Mouse (Mus musculus): ENCODE measurements around the gene Htr1b. TPM values are rescaled to one million over a fixed set of nuclear protein-coding genes. Genes with fewer than 3 reads are reported as not detected.

Htr1b gene
- not detected in 2 replicates for total RNA-seq (2014; fragmentation: Nextera tagmentation)
- 0.05 TPM in 1 of 2 replicates, not detected in the other for total RNA-seq (2017)
- polyA plus RNA-seq (2012): not detected in 2 replicates

DNA sequence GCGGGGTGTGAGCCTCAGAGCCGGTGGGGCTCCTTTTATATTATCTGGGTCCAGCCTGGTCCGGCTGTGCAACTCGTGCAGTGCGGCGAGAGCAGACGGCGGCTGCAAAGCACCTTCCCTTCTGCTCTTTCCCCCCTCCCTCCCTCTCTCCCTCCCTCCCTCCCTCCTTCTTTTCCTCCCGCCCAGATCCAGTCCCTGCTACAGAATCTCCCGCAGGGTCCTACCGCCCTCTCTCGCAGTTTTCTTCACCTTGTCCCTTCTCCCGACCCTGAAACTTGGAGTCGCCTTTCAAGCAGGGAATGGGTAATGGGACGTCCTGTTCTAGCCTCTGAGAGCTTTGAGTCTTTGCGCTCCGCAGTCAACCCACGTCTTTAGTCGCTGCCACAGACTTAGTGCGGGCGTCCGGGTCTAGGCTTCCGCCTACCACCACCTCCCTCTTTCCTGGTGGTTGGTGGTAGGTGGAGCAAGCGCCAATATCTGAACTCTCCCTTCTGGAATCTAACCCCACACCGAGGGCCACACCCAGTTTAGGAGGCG, at the start of gene Htr1b:
Gene Htr1b (minus strand): TSS at position 392 of the 537 bp plus-strand sequence.
- TF ChIP-seq GATA2 (IDR thresholded peaks at IDR 0.05; ENCODE audit: borderline replicate concordance, low read depth, low read length) (no peak), TAL1 (conservative IDR thresholded peaks at IDR 0.05; ENCODE audit: low read depth, low read length) (no peak), CTCF (IDR thresholded peaks at IDR 0.05; ENCODE audit: low read depth, low read length) (no peak), GATA1 (IDR thresholded peaks at IDR 0.05; ENCODE audit: borderline replicate concordance, low read length) (no peak), POLR2AphosphoS5 (IDR thresholded peaks at IDR 0.05; ENCODE audit: insufficient replicate concordance, low read depth, low read length) (no peak)
- no peak for ATAC-seq (ENCODE audit: extremely low read depth, insufficient number of reproducible peaks, low FRiP score, poor library complexity, severe bottlenecking)
- H3K27me3 ChIP-seq (ENCODE audit: insufficient read depth, low read length): peaks cover 23% of the 10 kb centered on the region
- H3K4me1 ChIP-seq (ENCODE audit: insufficient read depth, low read depth, low read length): no peaks in the 10 kb centered on the region
- no peak for DNase-seq (ENCODE audit: low spot score)
- no peak within 1 kb of the TSS for H3K4me3 ChIP-seq (ENCODE audit: low read depth, low read length)
- H3K36me3 ChIP-seq (replicated peaks): no peaks in the 10 kb centered on the region
- H3K9me3 ChIP-seq (replicated peaks): peaks cover 11% of the 10 kb centered on the region

DNA sequence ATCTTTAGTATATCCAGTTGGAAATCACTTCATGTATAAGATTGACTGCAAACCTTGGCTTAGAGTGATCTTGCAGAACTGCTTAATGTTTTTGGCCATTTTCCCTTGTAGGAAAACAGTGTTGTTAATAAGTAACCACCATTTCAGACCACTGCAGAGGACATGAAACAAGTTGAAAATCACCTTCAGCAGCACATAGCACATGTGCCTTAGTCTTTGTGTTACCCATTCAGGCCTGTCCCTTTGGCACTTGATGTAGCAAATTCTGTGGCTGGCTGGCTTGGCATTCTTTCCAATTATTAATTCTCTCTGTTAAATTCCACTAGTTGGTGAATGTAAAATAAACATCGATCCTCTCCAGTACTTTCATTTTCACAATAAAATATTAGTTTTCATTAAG, 43.1 kb upstream of the Htr1b start:
- no peak for DNase-seq (ENCODE audit: low spot score)

DNA sequence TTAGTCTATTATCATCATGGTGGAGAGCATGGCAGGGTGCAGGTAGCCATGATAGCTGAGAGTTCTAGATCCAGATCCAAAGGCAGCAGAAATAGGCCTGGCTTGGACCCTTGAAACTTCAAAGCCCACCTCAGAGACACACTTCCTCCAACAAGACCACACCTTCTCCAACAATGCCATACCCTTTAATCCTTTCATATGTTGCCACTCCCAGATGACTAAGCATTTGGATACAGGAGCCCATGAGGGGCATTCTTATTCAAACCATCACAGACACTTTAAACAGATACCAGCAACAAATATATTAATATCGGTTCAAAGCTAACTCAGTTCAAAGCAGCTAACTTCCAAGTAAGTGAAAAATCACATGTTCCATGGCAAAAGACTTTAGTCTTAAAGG, 3.9 kb upstream of the Htr1b start:
- Histone ChIP-seq H3K4me3 (ENCODE audit: low read depth, low read length) (no peak overlapping the region), H3K9me3 (replicated peaks) (0 out of 2 replicates have a peak, but pooled peaks cover 3% of the 10 kb centered on the region), H3K4me1 (ENCODE audit: insufficient read depth, low read depth, low read length) (no peaks in the 10 kb centered on the region), H3K36me3 (replicated peaks) (no peaks in the 10 kb centered on the region), H3K27me3 (ENCODE audit: insufficient read depth, low read length) (peaks cover 16% of the 10 kb centered on the region)
- DNase-seq (ENCODE audit: low spot score): no peak
- no peak for TF ChIP-seq GATA1 (IDR thresholded peaks at IDR 0.05; ENCODE audit: borderline replicate concordance, low read length)
- TF ChIP-seq POLR2AphosphoS5 (IDR thresholded peaks at IDR 0.05; ENCODE audit: insufficient replicate concordance, low read depth, low read length): no peak
- TF ChIP-seq TAL1 (conservative IDR thresholded peaks at IDR 0.05; ENCODE audit: low read depth, low read length): no peak
- no peak for TF ChIP-seq GATA2 (IDR thresholded peaks at IDR 0.05; ENCODE audit: borderline replicate concordance, low read depth, low read length)
- no peak for TF ChIP-seq CTCF (IDR thresholded peaks at IDR 0.05; ENCODE audit: low read depth, low read length)
- ATAC-seq (ENCODE audit: extremely low read depth, insufficient number of reproducible peaks, low FRiP score, poor library complexity, severe bottlenecking): no peak

More for the DNA sequence above, 43.1 kb upstream of the Htr1b start:
- H3K9me3 ChIP-seq (replicated peaks): peaks cover 4% of the 10 kb centered on the region
- ATAC-seq (ENCODE audit: extremely low read depth, insufficient number of reproducible peaks, low FRiP score, poor library complexity, severe bottlenecking): no peak
- H3K4me3 ChIP-seq (ENCODE audit: low read depth, low read length): no peak overlapping the region
- H3K4me1 ChIP-seq (ENCODE audit: insufficient read depth, low read depth, low read length): no peaks in the 10 kb centered on the region
- no peaks in the 10 kb centered on the region for H3K27me3 ChIP-seq (ENCODE audit: insufficient read depth, low read length)
- TF ChIP-seq GATA2 (IDR thresholded peaks at IDR 0.05; ENCODE audit: borderline replicate concordance, low read depth, low read length): no peak
- TF ChIP-seq TAL1 (conservative IDR thresholded peaks at IDR 0.05; ENCODE audit: low read depth, low read length): no peak
- no peak for TF ChIP-seq CTCF (IDR thresholded peaks at IDR 0.05; ENCODE audit: low read depth, low read length)
- no peak for TF ChIP-seq GATA1 (IDR thresholded peaks at IDR 0.05; ENCODE audit: borderline replicate concordance, low read length)
- TF ChIP-seq POLR2AphosphoS5 (IDR thresholded peaks at IDR 0.05; ENCODE audit: insufficient replicate concordance, low read depth, low read length): no peak
- H3K36me3 ChIP-seq (replicated peaks): no peaks in the 10 kb centered on the region

DNA sequence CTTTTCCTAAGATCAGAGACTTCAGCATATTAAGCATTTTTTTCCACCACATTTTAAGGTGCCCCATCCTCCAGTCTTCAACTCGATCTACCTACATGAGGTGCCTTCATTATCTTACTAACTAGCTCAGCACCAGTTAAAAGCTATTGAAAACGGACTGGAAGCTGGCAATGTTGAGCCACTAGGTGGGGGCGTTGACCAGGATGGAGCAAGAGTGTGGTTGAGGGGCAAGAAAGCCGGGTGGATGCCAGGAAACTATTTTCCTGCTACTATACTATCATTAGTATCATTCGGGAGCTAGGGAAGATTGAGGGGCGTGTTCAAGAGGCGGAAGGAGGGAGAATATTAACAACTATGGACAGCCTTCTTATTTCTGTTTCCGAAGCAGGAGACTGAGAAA, 1.5 kb upstream of the Htr1b start:
- peaks cover 23% of the 10 kb centered on the region for H3K27me3 ChIP-seq (ENCODE audit: insufficient read depth, low read length)
- DNase-seq (ENCODE audit: low spot score): no peak
- no peak for ATAC-seq (ENCODE audit: extremely low read depth, insufficient number of reproducible peaks, low FRiP score, poor library complexity, severe bottlenecking)

DNA sequence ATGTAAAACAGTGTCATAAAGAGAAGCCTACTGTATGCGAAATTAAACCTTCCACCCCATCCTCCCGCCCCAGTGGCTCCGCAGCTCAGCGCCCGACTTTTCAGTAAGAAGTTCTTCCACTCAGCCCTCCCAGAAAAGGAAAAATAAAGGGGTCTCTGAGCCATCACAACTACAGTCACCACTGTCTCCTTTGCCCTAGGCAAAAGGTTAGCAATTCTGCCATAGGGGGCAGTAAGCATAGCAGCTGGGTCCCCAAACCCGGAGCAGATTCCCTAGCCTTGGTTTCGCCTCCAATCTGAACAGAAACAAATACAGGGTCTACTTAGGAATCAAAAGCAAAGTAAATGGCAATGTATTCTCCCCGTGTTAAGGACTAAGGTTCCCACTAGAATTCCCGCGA, 535 bp upstream of the Htr1b start:
- ATAC-seq (ENCODE audit: extremely low read depth, insufficient number of reproducible peaks, low FRiP score, poor library complexity, severe bottlenecking): no peak
- Histone ChIP-seq H3K36me3 (replicated peaks) (no peaks in the 10 kb centered on the region), H3K4me1 (ENCODE audit: insufficient read depth, low read depth, low read length) (no peaks in the 10 kb centered on the region), H3K4me3 (ENCODE audit: low read depth, low read length) (no peak overlapping the region), H3K27me3 (ENCODE audit: insufficient read depth, low read length) (peaks cover 23% of the 10 kb centered on the region), H3K9me3 (replicated peaks) (peaks cover 11% of the 10 kb centered on the region)
- no peak for DNase-seq (ENCODE audit: low spot score)
- TF ChIP-seq GATA2 (IDR thresholded peaks at IDR 0.05; ENCODE audit: borderline replicate concordance, low read depth, low read length): no peak
- TF ChIP-seq GATA1 (IDR thresholded peaks at IDR 0.05; ENCODE audit: borderline replicate concordance, low read length): no peak
- no peak for TF ChIP-seq CTCF (IDR thresholded peaks at IDR 0.05; ENCODE audit: low read depth, low read length)
- no peak for TF ChIP-seq POLR2AphosphoS5 (IDR thresholded peaks at IDR 0.05; ENCODE audit: insufficient replicate concordance, low read depth, low read length)
- no peak for TF ChIP-seq TAL1 (conservative IDR thresholded peaks at IDR 0.05; ENCODE audit: low read depth, low read length)

More for the DNA sequence above, 1.5 kb upstream of the Htr1b start:
- Histone ChIP-seq H3K36me3 (replicated peaks) (no peaks in the 10 kb centered on the region), H3K4me1 (ENCODE audit: insufficient read depth, low read depth, low read length) (no peaks in the 10 kb centered on the region), H3K4me3 (ENCODE audit: low read depth, low read length) (no peak overlapping the region), H3K9me3 (replicated peaks) (peaks cover 11% of the 10 kb centered on the region)
- no peak for TF ChIP-seq TAL1 (conservative IDR thresholded peaks at IDR 0.05; ENCODE audit: low read depth, low read length)
- no peak for TF ChIP-seq GATA1 (IDR thresholded peaks at IDR 0.05; ENCODE audit: borderline replicate concordance, low read length)
- TF ChIP-seq POLR2AphosphoS5 (IDR thresholded peaks at IDR 0.05; ENCODE audit: insufficient replicate concordance, low read depth, low read length): no peak
- TF ChIP-seq GATA2 (IDR thresholded peaks at IDR 0.05; ENCODE audit: borderline replicate concordance, low read depth, low read length): no peak
- TF ChIP-seq CTCF (IDR thresholded peaks at IDR 0.05; ENCODE audit: low read depth, low read length): no peak

DNA sequence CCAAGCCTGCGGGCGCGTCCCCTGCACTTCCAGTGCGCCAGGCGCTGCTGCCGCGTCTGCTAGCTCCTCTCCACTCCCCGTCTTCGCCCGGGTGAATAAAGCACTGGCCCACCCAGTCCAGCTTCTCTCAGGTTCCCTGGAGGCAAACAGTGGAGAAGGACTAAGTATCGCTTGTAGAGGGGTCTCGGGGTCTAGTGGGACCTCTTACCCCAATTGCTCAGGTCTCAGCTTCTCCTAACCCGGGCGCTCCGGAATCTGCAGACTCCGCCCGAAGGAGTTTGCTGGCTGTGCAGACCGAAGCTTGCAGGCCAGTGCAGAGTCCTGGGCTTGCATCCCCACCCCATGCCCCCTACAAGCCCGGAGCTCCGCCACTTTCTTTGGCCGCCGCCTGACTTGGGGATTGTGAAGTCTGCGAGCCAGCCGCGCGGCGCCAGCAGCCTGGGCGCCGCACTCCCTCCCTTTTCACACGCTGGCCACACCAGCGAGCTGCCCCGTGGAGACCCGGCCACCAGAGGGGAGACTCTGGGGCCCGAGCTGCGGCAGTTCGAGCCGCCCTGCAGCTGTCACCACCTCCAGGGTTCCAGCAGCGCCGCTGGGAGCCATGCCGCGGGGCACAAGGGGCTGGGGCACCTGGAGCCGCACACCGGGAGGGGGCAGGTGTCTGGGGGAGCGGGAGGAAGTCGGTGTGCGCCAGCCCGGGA, 742 bp downstream of the Htr1b start:
- TF ChIP-seq POLR2AphosphoS5 (IDR thresholded peaks at IDR 0.05; ENCODE audit: insufficient replicate concordance, low read depth, low read length) (no peak), GATA1 (IDR thresholded peaks at IDR 0.05; ENCODE audit: borderline replicate concordance, low read length) (no peak), CTCF (IDR thresholded peaks at IDR 0.05; ENCODE audit: low read depth, low read length) (no peak), GATA2 (IDR thresholded peaks at IDR 0.05; ENCODE audit: borderline replicate concordance, low read depth, low read length) (no peak), TAL1 (conservative IDR thresholded peaks at IDR 0.05; ENCODE audit: low read depth, low read length) (no peak)

More for the DNA sequence above, 742 bp downstream of the Htr1b start:
- no peak overlapping the region for H3K4me3 ChIP-seq (ENCODE audit: low read depth, low read length)
- H3K4me1 ChIP-seq (ENCODE audit: insufficient read depth, low read depth, low read length): no peaks in the 10 kb centered on the region
- DNase-seq (ENCODE audit: low spot score): no peak
- no peak for ATAC-seq (ENCODE audit: extremely low read depth, insufficient number of reproducible peaks, low FRiP score, poor library complexity, severe bottlenecking)
- peaks cover 23% of the 10 kb centered on the region for H3K27me3 ChIP-seq (ENCODE audit: insufficient read depth, low read length)
- H3K36me3 ChIP-seq (replicated peaks): no peaks in the 10 kb centered on the region
- H3K9me3 ChIP-seq (replicated peaks): peaks cover 11% of the 10 kb centered on the region

All from G1E (cell line).